Mouse (Mus musculus) CH12.LX (cell line): ENCODE results near the gene Rps19bp1. TPM values are rescaled to one million over a fixed set of nuclear protein-coding genes. Genes with fewer than 3 reads are reported as not detected.
A peak's percentile ranks its signal among the peaks of the same experiment; 100 is the strongest.

Source experiments
- DNase-seq: peaks from one replicate; pipeline ENCODE4 v3.0.0-alpha.2; 2013; ENCODE audit errors: extremely low read depth
- H3K27ac ChIP-seq: 2 replicates; pipeline ENCODE4 v1.5.1; 2012; ENCODE audit warnings: low read depth, mild to moderate bottlenecking, control low read depth, moderate library complexity; ENCODE audit not compliant: insufficient read depth
- H3K27me3 ChIP-seq: replicated peaks from 2 replicates; pipeline ENCODE3; 2012; ENCODE audit warnings: inconsistent platforms
- H3K36me3 ChIP-seq, 2 experiments: replicated peaks in 1 of 2; 2 replicates each; pipeline versions ENCODE3 to v1.6.1; 2012; ENCODE audit warnings: inconsistent platforms in 1 of 2, low read length in 1 of 2, mild to moderate bottlenecking in 1 of 2, mixed read lengths in 1 of 2, moderate library complexity in 1 of 2; ENCODE audit not compliant: control insufficient read depth in 1 of 2, insufficient read depth in 1 of 2
- H3K4me1 ChIP-seq, 2 experiments: 2 replicates each; pipeline ENCODE4 v1.6.1; 2012; ENCODE audit warnings: inconsistent platforms in 1 of 2, moderate library complexity in 1 of 2; ENCODE audit not compliant: insufficient read depth in 2 of 2, control insufficient read depth in 1 of 2
- H3K4me2 ChIP-seq: 2 replicates; pipeline ENCODE4 v1.6.1; 2012; ENCODE audit warnings: low read depth, mild to moderate bottlenecking, control low read depth; ENCODE audit not compliant: poor library complexity, insufficient read depth, severe bottlenecking
- H3K4me3 ChIP-seq, 3 experiments: fragments of 150-350 bp in 1 of 3; sonication (generic) in 1 of 3; replicated peaks in 1 of 3; 2 replicates each; pipeline versions ENCODE3 to v1.5.1; 2011 to 2012; ENCODE audit warnings: low read depth in 2 of 3, low read length in 2 of 3, mild to moderate bottlenecking in 2 of 3, moderate library complexity in 2 of 3, control low read depth in 1 of 3, improper control_type of control experiment in 1 of 3, inconsistent platforms in 1 of 3, mixed read lengths in 1 of 3; ENCODE audit not compliant: poor library complexity in 1 of 3
- H3K79me2 ChIP-seq: replicated peaks from 2 replicates; pipeline ENCODE4 v1.6.1; 2012; ENCODE audit warnings: mild to moderate bottlenecking, moderate library complexity; ENCODE audit not compliant: control insufficient read depth, poor library complexity, insufficient read depth, severe bottlenecking; ENCODE audit errors: extremely low read depth
- H3K9ac ChIP-seq: 2 replicates; pipeline ENCODE4 v1.6.1; 2012; ENCODE audit warnings: low read depth, mild to moderate bottlenecking, control low read depth, moderate library complexity; ENCODE audit not compliant: insufficient read depth
- H3K9me3 ChIP-seq: replicated peaks from 2 replicates; pipeline ENCODE3; 2012; ENCODE audit warnings: low read length, inconsistent platforms, mixed read lengths
- CHD1 ChIP-seq: IDR thresholded peaks from 2 replicates; pipeline ENCODE4 v1.6.1; 2012; ENCODE audit warnings: low read depth, low read length, improper control_type of control experiment, inconsistent platforms
- CTCF ChIP-seq, 2 experiments: IDR thresholded peaks in 1 of 2; conservative IDR thresholded peaks in 1 of 2; 2 replicates each; pipeline ENCODE4 v1.5.1; 2011 to 2012; ENCODE audit warnings: low read depth in 2 of 2, low read length in 2 of 2, improper control_type of control experiment in 1 of 2, inconsistent platforms in 1 of 2, mild to moderate bottlenecking in 1 of 2, moderate library complexity in 1 of 2
- E2F4 ChIP-seq: IDR thresholded peaks from 2 replicates; pipeline ENCODE4 v1.6.1; 2011; ENCODE audit warnings: low read depth, low read length, improper control_type of control experiment; ENCODE audit not compliant: insufficient replicate concordance
- ELF1 ChIP-seq: IDR thresholded peaks from 2 replicates; pipeline ENCODE4 v1.6.1; 2014; ENCODE audit warnings: low read depth, mild to moderate bottlenecking, inconsistent platforms, low read length, improper control_type of control experiment
- ETS1 ChIP-seq: conservative IDR thresholded peaks from 2 replicates; pipeline ENCODE4 v1.6.1; 2012; ENCODE audit warnings: low read depth, mild to moderate bottlenecking, inconsistent platforms, low read length, improper control_type of control experiment, moderate library complexity
- HCFC1 ChIP-seq: IDR thresholded peaks from 2 replicates; pipeline ENCODE4 v1.6.1; 2012; ENCODE audit warnings: low read depth, mild to moderate bottlenecking, inconsistent platforms, low read length, improper control_type of control experiment
- JUN ChIP-seq: IDR thresholded peaks from 2 replicates; pipeline ENCODE4 v1.6.1; 2011; ENCODE audit warnings: low read depth, mild to moderate bottlenecking, low read length, improper control_type of control experiment, moderate library complexity; ENCODE audit not compliant: insufficient read depth
- MAX ChIP-seq: IDR thresholded peaks from 2 replicates; pipeline ENCODE4 v1.6.1; 2011; ENCODE audit warnings: low read length, improper control_type of control experiment
- MEF2A ChIP-seq: IDR thresholded peaks from 2 replicates; pipeline ENCODE4 v1.6.1; 2014; ENCODE audit warnings: low read depth, mild to moderate bottlenecking, inconsistent platforms, low read length, improper control_type of control experiment, borderline replicate concordance
- MYC ChIP-seq: IDR thresholded peaks from 2 replicates; pipeline ENCODE4 v1.6.1; 2011; ENCODE audit warnings: low read depth, mild to moderate bottlenecking, improper control_type of control experiment, low read length
- NRF1 ChIP-seq: IDR thresholded peaks from 2 replicates; pipeline ENCODE4 v1.6.1; 2014; ENCODE audit warnings: low read depth, mild to moderate bottlenecking, inconsistent platforms, low read length, improper control_type of control experiment, moderate library complexity
- POLR2AphosphoS2 ChIP-seq: IDR thresholded peaks from 2 replicates; pipeline ENCODE4 v1.6.1; 2011; ENCODE audit warnings: low read depth, low read length, improper control_type of control experiment
- RAD21 ChIP-seq: IDR thresholded peaks from 2 replicates; pipeline ENCODE4 v1.6.1; 2011; ENCODE audit warnings: low read depth, mild to moderate bottlenecking, low read length, improper control_type of control experiment, moderate library complexity
- SIN3A ChIP-seq: IDR thresholded peaks from 2 replicates; pipeline ENCODE4 v1.6.1; 2012; ENCODE audit warnings: low read length, improper control_type of control experiment, inconsistent platforms
- SMC3 ChIP-seq: IDR thresholded peaks from 2 replicates; pipeline ENCODE4 v1.6.1; 2011; ENCODE audit warnings: low read depth, low read length, improper control_type of control experiment
- UBTF ChIP-seq: IDR thresholded peaks from 2 replicates; pipeline ENCODE4 v1.6.1; 2012; ENCODE audit warnings: low read depth, mild to moderate bottlenecking, inconsistent platforms, low read length, improper control_type of control experiment, moderate library complexity
- USF1 ChIP-seq: IDR thresholded peaks from 2 replicates; pipeline ENCODE4 v1.6.1; 2014; ENCODE audit warnings: low read depth, mild to moderate bottlenecking, inconsistent platforms, low read length, improper control_type of control experiment
- USF2 ChIP-seq: conservative IDR thresholded peaks from 2 replicates; pipeline ENCODE4 v1.6.1; 2011; ENCODE audit warnings: low read depth, low read length, improper control_type of control experiment
- ZMIZ1 ChIP-seq: IDR thresholded peaks from 2 replicates; pipeline ENCODE4 v1.6.1; 2012; ENCODE audit warnings: low read depth, mild to moderate bottlenecking, inconsistent platforms, low read length, improper control_type of control experiment
- ZNF384 ChIP-seq: IDR thresholded peaks from 2 replicates; pipeline ENCODE4 v1.6.1; 2012; ENCODE audit warnings: low read depth, low read length, improper control_type of control experiment, inconsistent platforms
- dilution Hi-C: fragments of 300-500 bp; cut with MboI; formaldehyde crosslinking; loops from 2 replicates; pipeline ENCODE4 v1.14.3; 2020; ENCODE audit warnings: low sequenced_read_pairs; ENCODE audit not compliant: extremely low pct_unique_long_range_greater_than_20kb, extremely low pct_ligation_motif_present
- in situ Hi-C: fragments of 300-500 bp; cut with MboI; formaldehyde crosslinking; loops from 3 replicates; pipeline ENCODE4 v1.14.3; 2019; ENCODE audit warnings: low sequenced_read_pairs, low pct_ligation_motif_present, low pct_unique_long_range_greater_than_20kb, mixed read lengths
- polyA plus RNA-seq: library from polyadenylated mRNA; unstranded; fragments of >175 nt; gene quantifications from 2 replicates; pipeline ENCODE4 v1.2.1, GENCODE M21; 2012; ENCODE audit warnings: low read depth; ENCODE audit not compliant: insufficient read length
- total RNA-seq, 2 experiments: library from RNA; depleted of rRNA; stranded (reverse); fragments of 300-350 nt in 1 of 2; fragments of >200 nt in 1 of 2; gene quantifications; 2 replicates each; pipeline ENCODE4 v1.2.3; 2012 to 2014

Rps19bp1 gene
- total and polyA plus RNA-seq, 3 experiments, result 47.1 to 91.2 (median 63.3) TPM

GRCm38 (mm10) chr15:80271858-80272396 is 7.8 kb upstream of the Rps19bp1 start:
- no peak for DNase-seq
- Histone ChIP-seq H3K9me3 (peaks cover 22% of the 10 kb centered on the region), H3K9ac (no peak overlapping the region), H3K27ac (no peak overlapping the region), H3K4me3 (no peak overlapping the region), H3K4me2 (no peak overlapping the region), H3K79me2 (no peaks in the 10 kb centered on the region), H3K36me3 (no peaks in the 10 kb centered on the region), H3K4me1 (no peaks in the 10 kb centered on the region), H3K27me3 (peaks cover 64% of the 10 kb centered on the region)
- in situ Hi-C loops (loop anchor here (25.0 kb wide), 1 partner anchor 690 kb away; no protein-coding TSS in a partner anchor), dilution Hi-C loops (no loop called here)
- TF ChIP-seq ZNF384, result no peak
- no peak for TF ChIP-seq HCFC1
- TF ChIP-seq MEF2A, result no peak
- no peak for TF ChIP-seq ETS1
- TF ChIP-seq MAX, result no peak
- TF ChIP-seq JUN, result no peak
- TF ChIP-seq NRF1, result no peak
- TF ChIP-seq CHD1, result no peak
- TF ChIP-seq USF1, result no peak
- no peak for TF ChIP-seq ZMIZ1
- no peak for TF ChIP-seq SMC3
- no peak for TF ChIP-seq E2F4
- TF ChIP-seq UBTF, result no peak

- no peak overlapping the region for H3K9ac ChIP-seq
- no peak overlapping the region for H3K4me3 ChIP-seq
- peaks cover 16% of the 10 kb centered on the region for H3K79me2 ChIP-seq
- in situ Hi-C loops (loop anchor here (5.0 to 25.0 kb wide), 3 partner anchors 369 to 696 kb away; no protein-coding TSS in a partner anchor), dilution Hi-C loops (no loop called here)
- TF ChIP-seq POLR2AphosphoS2, result no peak
- no peak for TF ChIP-seq SIN3A
- TF ChIP-seq SMC3, result peak; percentile 73
- TF ChIP-seq MYC, result peak; percentile 70; the same call in 1 of the 2 replicates
- TF ChIP-seq ELF1, result peak; percentile 65; the same call in 1 of the 2 replicates
- no peak for TF ChIP-seq USF2
- peak; percentile 79 to 92 for TF ChIP-seq CTCF (conservative IDR thresholded peaks at IDR 0.05 in 1 of 2, IDR thresholded peaks at IDR 0.05 in 1 of 2; ENCODE audit: low read depth in 2 of 2, low read length in 2 of 2)
- TF ChIP-seq MAX, result peak; percentile 77; the same call in 1 of the 2 replicates
- TF ChIP-seq RAD21, result peak; percentile 94
- peaks cover 12% of the 10 kb centered on the region for H3K27me3 ChIP-seq
- peaks cover 22% of the 10 kb centered on the region for H3K9me3 ChIP-seq
- peak; percentile 85 for DNase-seq
- H3K4me1 ChIP-seq, result peaks cover 6 to 20% of the 10 kb centered on the region in 2 experiments; a peak in 3 of 4 replicates
- H3K36me3 ChIP-seq, result peaks cover 0 to 15% of the 10 kb centered on the region in 2 experiments
- H3K4me2 ChIP-seq, result no peak overlapping the region
- H3K27ac ChIP-seq, result no peak overlapping the region
Measured at GRCm38 (mm10) chr15:80266281-80266680, 2.2 kb upstream of the Rps19bp1 start.
